Comparison of ENCODE assay signal across 8 mouse cellular contexts in genomic region chr16:13446971-13447283, GRCm38 (mm10).
DNase-seq lines count a peak whose midpoint lies in the region; ATAC-seq and TF ChIP-seq lines count a peak whose summit lies in the region.

No protein-coding gene starts in this region.

- H3K9ac ChIP-seq in hindbrain, embryonic 12.5 days, result peak overlapping the region; percentile 70
- H3K9ac ChIP-seq in midbrain, embryonic 13.5 days (replicated peaks), result peak overlapping the region; percentile 85; the same call in 1 of the 2 replicates

- peak overlapping the region; percentile 66 for H3K4me3 ChIP-seq in bone marrow macrophage, adult 2 months (ENCODE audit: insufficient read depth, low read length)
- peak overlapping the region; percentile 54 for H3K4me3 ChIP-seq in hindbrain, embryonic 12.5 days
- peak overlapping the region; percentile 76 for H3K4me3 ChIP-seq in midbrain, embryonic 13.5 days (replicated peaks)

- peaks cover 2% of the 10 kb centered on the region; the same call in 1 of the 2 replicates for H3K4me1 ChIP-seq in bone marrow macrophage, adult 2 months (ENCODE audit: control insufficient read depth, insufficient read depth, low read length)
- H3K4me1 ChIP-seq in hindbrain, embryonic 12.5 days, result peaks cover 24% of the 10 kb centered on the region
- H3K4me1 ChIP-seq in midbrain, embryonic 13.5 days (replicated peaks), result peaks cover 52% of the 10 kb centered on the region

- no peak; the same call in 1 of the 2 replicates for ATAC-seq in hindbrain, embryonic 12.5 days (ENCODE audit: low FRiP score)
- peak; percentile 10 for ATAC-seq in midbrain, embryonic 13.5 days
- no peak for ATAC-seq in activated CD4-positive, CD25-positive, alpha-beta regulatory T cell, adult 4 months
- ATAC-seq in frontal cortex, adult (ENCODE audit: low TSS enrichment), result no peak

- TF ChIP-seq POLR2A in bone marrow macrophage, adult 2 months (IDR thresholded peaks at IDR 0.05; ENCODE audit: borderline replicate concordance, low read depth, low read length), result no peak

- H3K27ac ChIP-seq in bone marrow macrophage, adult 2 months (ENCODE audit: insufficient read depth, low read depth, low read length), result no peak overlapping the region
- no peak overlapping the region for H3K27ac ChIP-seq in hindbrain, embryonic 12.5 days
- no peak overlapping the region for H3K27ac ChIP-seq in midbrain, embryonic 13.5 days

- no peaks in the 10 kb centered on the region for H3K36me3 ChIP-seq in hindbrain, embryonic 12.5 days
- no peaks in the 10 kb centered on the region for H3K36me3 ChIP-seq in midbrain, embryonic 13.5 days

- DNase-seq in heart, adult 8-10 months (ENCODE audit: low spot score), result peak; percentile 11
- no peak for DNase-seq in heart, adult 9 months (ENCODE audit: low spot score in 2 of 2)
- no peak for DNase-seq in cerebellum, adult 18-20 months

- peaks cover 62% of the 10 kb centered on the region for H3K27me3 ChIP-seq in hindbrain, embryonic 12.5 days
- H3K27me3 ChIP-seq in midbrain, embryonic 13.5 days, result peaks cover 37% of the 10 kb centered on the region

- no peak for TF ChIP-seq CTCF in bone marrow macrophage, adult 2 months (IDR thresholded peaks at IDR 0.05; ENCODE audit: low read depth, low read length)

- H3K9me3 ChIP-seq in hindbrain, embryonic 12.5 days (replicated peaks), result no peaks in the 10 kb centered on the region
- no peaks in the 10 kb centered on the region for H3K9me3 ChIP-seq in midbrain, embryonic 13.5 days

- WGBS in hindbrain, embryonic 12.5 days, result 1% methylated on average over 10 of the region's 11 CpGs
- WGBS in midbrain, embryonic 13.5 days, result 3% methylated on average over 11 of the region's 11 CpGs

- peak overlapping the region; percentile 81 for H3K4me2 ChIP-seq in hindbrain, embryonic 12.5 days (replicated peaks)
- peak overlapping the region; percentile 99 for H3K4me2 ChIP-seq in midbrain, embryonic 13.5 days (replicated peaks)
